In the genomic region with DNA sequence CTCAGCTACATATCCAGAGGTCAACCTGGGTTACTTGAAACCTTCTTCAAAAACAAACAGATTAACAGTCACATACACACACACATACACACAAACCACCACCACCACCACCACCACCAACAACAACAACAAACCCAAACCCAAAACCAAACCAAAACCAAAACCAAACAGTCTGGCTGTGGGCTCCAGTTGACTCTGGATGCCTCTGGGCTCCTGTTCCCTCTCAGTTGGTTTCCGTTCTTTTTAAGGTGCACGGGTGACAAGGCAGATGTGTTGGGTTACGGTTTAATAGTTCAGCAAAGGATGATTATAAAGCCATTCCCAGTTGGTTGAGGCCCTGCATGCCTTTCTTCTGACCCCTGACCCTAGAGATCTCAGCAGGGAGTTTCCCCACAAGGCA, we compare ENCODE assay signal across 32 mouse cellular contexts. TPM values are rescaled to one million over a fixed set of nuclear protein-coding genes. Genes with fewer than 3 reads are reported as not detected.
DNase-seq lines count a peak whose midpoint lies in the region; ATAC-seq and TF ChIP-seq lines count a peak whose summit lies in the region.
"Had no signal": no experiment of that assay in that cellular context is flagged by ENCODE, and none has a peak within 500 bp of the region (broad histone marks: within the 10 kb centered on the region; RNA-seq: fewer than 3 reads in every experiment).

No protein-coding gene starts in this region.

- no peaks in the 10 kb centered on the region for H3K9me3 ChIP-seq in intestine, embryonic 15.5 days
- H3K9me3 ChIP-seq: forebrain, embryonic 13.5 days; heart, embryonic 13.5 days; kidney, embryonic 15.5 days; liver, embryonic 12.5 days; neural tube, embryonic 15.5 days had no signal

- H3K4me2 ChIP-seq in intestine, embryonic 15.5 days (replicated peaks) = no peak overlapping the region
- H3K4me2 ChIP-seq: forebrain, embryonic 13.5 days; heart, embryonic 13.5 days; hindbrain, embryonic 14.5 days; kidney, embryonic 15.5 days; liver, embryonic 12.5 days; neural tube, embryonic 15.5 days had no signal

- WGBS in intestine, embryonic 15.5 days = 59% methylated on average over 3 of the region's 3 CpGs
- WGBS in small intestine, adult 2 months = 26% methylated on average over 3 of the region's 3 CpGs

- TF ChIP-seq POLR2A in small intestine, adult 2 months (IDR thresholded peaks at IDR 0.05; ENCODE audit: low read depth, low read length) = no peak

- peak; percentile 4; the same call in 1 of the 2 replicates for ATAC-seq in intestine, embryonic 15.5 days
- ATAC-seq: forebrain, embryonic 13.5 days; liver, embryonic 12.5 days; liver, postnatal 0 days; Patski had no signal

- DNase-seq in thymus, postnatal 0 days (ENCODE audit: low spot score) = peak; percentile 52
- no peak for DNase-seq in thymus, postnatal 25 days
- DNase-seq in T-cell, adult 2 months (ENCODE audit: low spot score) = peak; percentile 28
- DNase-seq in layer of hippocampus, adult 9-11 months = no peak
- no peak for DNase-seq in spleen, adult 18-20 months
- DNase-seq in adrenal gland, adult 18-20 months (ENCODE audit: low spot score in 2 of 2) = no peak
- DNase-seq: adrenal gland, adult 2 months; adrenal gland, postnatal 36 days; B cell, adult 2 months; cerebellum, adult 18-20 months; cerebellum, postnatal 10 days; gastrocnemius, postnatal 10 days; heart, adult 2 months; heart, postnatal 10 days; kidney, postnatal 4 days; layer of hippocampus, postnatal 36 days; left cerebral cortex, postnatal 4 days; liver, postnatal 0 days; midbrain, embryonic 14.5 days; retina, postnatal 1 day; right cerebral cortex, postnatal 25 days; thymus, postnatal 4 days had no signal

- H3K36me3 ChIP-seq in intestine, embryonic 15.5 days = no peaks in the 10 kb centered on the region
- H3K36me3 ChIP-seq in small intestine, adult 2 months (ENCODE audit: control insufficient read depth, insufficient read depth, low read length) = no peaks in the 10 kb centered on the region
- H3K36me3 ChIP-seq: heart, embryonic 13.5 days; kidney, embryonic 15.5 days; liver, embryonic 12.5 days; neural tube, embryonic 15.5 days had no signal

- no peak overlapping the region for H3K9ac ChIP-seq in intestine, embryonic 15.5 days
- H3K9ac ChIP-seq: forebrain, embryonic 13.5 days; heart, embryonic 13.5 days; hindbrain, embryonic 14.5 days; kidney, embryonic 15.5 days; liver, embryonic 12.5 days; liver, postnatal 0 days; neural tube, embryonic 15.5 days had no signal

- H3K4me3 ChIP-seq in intestine, embryonic 15.5 days (replicated peaks) = no peak overlapping the region
- H3K4me3 ChIP-seq in small intestine, adult 2 months (ENCODE audit: low read depth, low read length) = no peak overlapping the region
- H3K4me3 ChIP-seq: forebrain, embryonic 13.5 days; heart, adult 2 months; heart, embryonic 13.5 days; kidney, embryonic 15.5 days; liver, embryonic 12.5 days; neural tube, embryonic 15.5 days had no signal

- peaks cover 21% of the 10 kb centered on the region; the same call in 1 of the 2 replicates for H3K4me1 ChIP-seq in intestine, embryonic 15.5 days (replicated peaks)
- peaks cover 61% of the 10 kb centered on the region for H3K4me1 ChIP-seq in small intestine, adult 2 months (ENCODE audit: control insufficient read depth, insufficient read depth, insufficient read length, low read length)

- TF ChIP-seq CTCF in small intestine, adult 2 months (IDR thresholded peaks at IDR 0.05; ENCODE audit: extremely low read depth, insufficient read length, insufficient replicate concordance, low read depth, low read length) = no peak

- H3K27me3 ChIP-seq in intestine, embryonic 15.5 days (replicated peaks) = no peaks in the 10 kb centered on the region
- no peaks in the 10 kb centered on the region for H3K27me3 ChIP-seq in small intestine, adult 2 months (ENCODE audit: control insufficient read depth, insufficient read depth, low read length)
- H3K27me3 ChIP-seq: forebrain, embryonic 13.5 days; heart, embryonic 13.5 days; kidney, embryonic 15.5 days; liver, embryonic 12.5 days; neural tube, embryonic 15.5 days; Patski had no signal

- H3K27ac ChIP-seq in intestine, embryonic 15.5 days = no peak overlapping the region
- H3K27ac ChIP-seq in small intestine, adult 2 months (ENCODE audit: insufficient read depth, low read depth, low read length) = peak overlapping the region; percentile 98
- H3K27ac ChIP-seq: forebrain, embryonic 13.5 days; heart, adult 2 months; heart, embryonic 13.5 days; hindbrain, embryonic 14.5 days; kidney, embryonic 15.5 days; liver, embryonic 12.5 days; macrophage; neural tube, embryonic 15.5 days had no signal

RNA-seq across cellular contexts. Expression of a gene that starts 8.6 kb away (rescaled TPM):
- polyA plus RNA-seq in thymus, postnatal 0 days (2015; fragmentation: Nextera tagmentation; extraction: Ambion mirVana) = 6.5 and 9.9 TPM in 2 replicates
- polyA plus RNA-seq in intestine, embryonic 15.5 days (2015; fragmentation: Nextera tagmentation; extraction: Ambion mirVana) = 5.9 and 6.3 TPM in 2 replicates
- polyA plus RNA-seq in small intestine, adult 2 months (2012; rRNA removed) = 6.0 and 11.4 TPM in 2 replicates
- 10 to 100 TPM; 11.8 to 13.5 TPM for total RNA-seq in adrenal gland, adult 18-20 months (2021)

Comparison
In these comparisons a context has a peak if more than half of its experiments do, and no peak if none do; other contexts are left out.
1. DNase-seq: peak in thymus, postnatal 0 days (single experiment) and T-cell, adult 2 months (single experiment); none in thymus, postnatal 25 days (single experiment), layer of hippocampus, adult 9-11 months (single experiment), spleen, adult 18-20 months (0 of 2) and adrenal gland, adult 18-20 months (0 of 2).